Mouse (Mus musculus): Measurements from ENCODE around the gene Olfr97. TPM values are rescaled to one million over a fixed set of nuclear protein-coding genes. Genes with fewer than 3 reads are reported as not detected.

Olfr97 gene
- polyA plus RNA-seq, 1 experiment from 2014 or later, result not detected

DNA sequence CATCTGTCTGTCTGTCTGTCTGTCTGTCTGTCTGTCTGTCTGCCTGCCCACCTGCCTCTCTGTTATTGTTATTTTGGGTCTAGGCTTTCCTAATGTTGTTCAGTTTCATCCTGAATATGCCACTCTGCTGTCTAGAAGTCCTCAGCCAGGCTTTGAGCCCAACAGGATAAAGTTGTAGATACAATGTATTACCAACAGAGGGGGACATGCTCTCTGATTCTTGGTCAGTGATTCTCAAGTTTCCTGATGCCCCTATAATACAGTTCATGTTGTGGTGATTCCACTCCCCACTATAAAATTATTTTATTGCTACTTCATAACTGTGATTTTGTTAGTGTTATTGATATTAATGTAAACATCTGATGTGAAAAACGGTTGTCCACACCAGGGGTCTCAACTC, 15.3 kb downstream of the Olfr97 start:
- no peaks in the 10 kb centered on the region for H3K9me3 ChIP-seq
- ATAC-seq, result no peak
- no peak overlapping the region for H3K9ac ChIP-seq
- H3K4me3 ChIP-seq (replicated peaks), result no peak overlapping the region
- H3K36me3 ChIP-seq, result no peaks in the 10 kb centered on the region
- H3K27ac ChIP-seq, result no peak overlapping the region
- no peak overlapping the region for H3K4me2 ChIP-seq (replicated peaks)
- H3K4me1 ChIP-seq (replicated peaks), result no peaks in the 10 kb centered on the region
- no peaks in the 10 kb centered on the region for H3K27me3 ChIP-seq (replicated peaks)
- 27% methylated on average over 1 of the region's 1 CpGs for WGBS

DNA sequence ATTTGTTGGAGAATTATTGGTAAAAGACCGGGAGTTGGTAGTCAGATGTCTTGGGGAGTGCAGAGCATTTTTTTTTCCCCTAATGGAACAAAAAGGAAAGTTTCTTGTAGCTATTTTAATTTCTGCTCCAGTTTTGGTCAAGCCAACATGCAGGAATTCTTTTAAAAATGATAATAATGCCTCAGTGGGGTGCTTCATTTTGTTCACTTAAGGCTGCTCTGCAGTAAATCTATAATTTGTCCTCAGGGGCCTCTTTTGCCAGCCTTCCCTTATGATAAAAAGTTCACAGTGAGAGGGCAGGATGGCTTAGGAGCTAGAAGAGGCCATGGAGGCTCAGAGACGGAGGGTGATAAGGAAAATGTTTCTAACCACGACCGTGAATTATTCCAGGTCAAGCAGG, 17.3 kb downstream of the Olfr97 start, which contains the start of gene Olfr96:
Gene Olfr96, plus strand, starts transcription at position 301 of the 400 bp plus-strand sequence.
- Histone ChIP-seq H3K4me1 (replicated peaks) (no peaks in the 10 kb centered on the region), H3K27me3 (replicated peaks) (no peaks in the 10 kb centered on the region), H3K27ac (no peak within 1 kb of the TSS), H3K4me2 (replicated peaks) (no peak within 1 kb of the TSS), H3K4me3 (replicated peaks) (no peak within 1 kb of the TSS), H3K36me3 (no peaks in the 10 kb centered on the region), H3K9ac (no peak within 1 kb of the TSS), H3K9me3 (no peaks in the 10 kb centered on the region)
- ATAC-seq, result no peak
- WGBS, result 63% methylated on average over 4 of the region's 4 CpGs

DNA sequence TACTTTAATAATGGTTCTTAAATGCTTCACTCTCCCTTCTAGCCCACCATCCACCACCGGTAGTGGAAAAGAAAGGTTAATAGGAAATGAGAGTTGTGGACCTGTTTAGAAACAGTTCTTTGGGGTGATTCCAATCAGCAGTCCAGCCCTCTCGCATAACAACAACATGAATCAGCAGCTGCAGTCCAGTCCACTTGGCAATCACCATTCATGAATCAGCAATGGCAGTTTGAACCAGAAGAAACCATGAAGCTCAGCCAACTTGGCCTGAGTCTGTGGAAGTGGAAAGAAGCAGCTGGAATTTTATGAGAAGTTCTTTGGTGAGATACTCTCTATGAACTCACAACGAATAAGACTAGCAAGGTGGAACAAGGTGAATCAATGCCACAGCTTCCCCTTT, 18.6 kb downstream of the Olfr97 start:
- WGBS, result 77% methylated on average over 3 of the region's 3 CpGs
- no peak overlapping the region for H3K9ac ChIP-seq

GRCm38 (mm10) chr17:37213018-37213417, 24.1 kb downstream of the Olfr97 start, which contains the start of gene Olfr95:
Gene Olfr95, minus strand, starts transcription at chr17:37213118.
- H3K36me3 ChIP-seq, result no peaks in the 10 kb centered on the region
- H3K27ac ChIP-seq, result no peak within 1 kb of the TSS
- no peaks in the 10 kb centered on the region for H3K9me3 ChIP-seq
- H3K4me3 ChIP-seq (replicated peaks), result no peak within 1 kb of the TSS
- H3K27me3 ChIP-seq (replicated peaks), result peaks cover 12% of the 10 kb centered on the region
- WGBS, result 69% methylated on average over 3 of the region's 3 CpGs
- no peak within 1 kb of the TSS for H3K4me2 ChIP-seq (replicated peaks)
- no peak within 1 kb of the TSS for H3K9ac ChIP-seq
- ATAC-seq, result no peak
- H3K4me1 ChIP-seq (replicated peaks), result no peaks in the 10 kb centered on the region

More for the DNA sequence above, 18.6 kb downstream of the Olfr97 start:
- Histone ChIP-seq H3K4me2 (replicated peaks) (no peak overlapping the region), H3K27ac (no peak overlapping the region), H3K4me3 (replicated peaks) (no peak overlapping the region), H3K4me1 (replicated peaks) (no peaks in the 10 kb centered on the region), H3K36me3 (no peaks in the 10 kb centered on the region), H3K27me3 (replicated peaks) (no peaks in the 10 kb centered on the region), H3K9me3 (no peaks in the 10 kb centered on the region)
- no peak for ATAC-seq

DNA sequence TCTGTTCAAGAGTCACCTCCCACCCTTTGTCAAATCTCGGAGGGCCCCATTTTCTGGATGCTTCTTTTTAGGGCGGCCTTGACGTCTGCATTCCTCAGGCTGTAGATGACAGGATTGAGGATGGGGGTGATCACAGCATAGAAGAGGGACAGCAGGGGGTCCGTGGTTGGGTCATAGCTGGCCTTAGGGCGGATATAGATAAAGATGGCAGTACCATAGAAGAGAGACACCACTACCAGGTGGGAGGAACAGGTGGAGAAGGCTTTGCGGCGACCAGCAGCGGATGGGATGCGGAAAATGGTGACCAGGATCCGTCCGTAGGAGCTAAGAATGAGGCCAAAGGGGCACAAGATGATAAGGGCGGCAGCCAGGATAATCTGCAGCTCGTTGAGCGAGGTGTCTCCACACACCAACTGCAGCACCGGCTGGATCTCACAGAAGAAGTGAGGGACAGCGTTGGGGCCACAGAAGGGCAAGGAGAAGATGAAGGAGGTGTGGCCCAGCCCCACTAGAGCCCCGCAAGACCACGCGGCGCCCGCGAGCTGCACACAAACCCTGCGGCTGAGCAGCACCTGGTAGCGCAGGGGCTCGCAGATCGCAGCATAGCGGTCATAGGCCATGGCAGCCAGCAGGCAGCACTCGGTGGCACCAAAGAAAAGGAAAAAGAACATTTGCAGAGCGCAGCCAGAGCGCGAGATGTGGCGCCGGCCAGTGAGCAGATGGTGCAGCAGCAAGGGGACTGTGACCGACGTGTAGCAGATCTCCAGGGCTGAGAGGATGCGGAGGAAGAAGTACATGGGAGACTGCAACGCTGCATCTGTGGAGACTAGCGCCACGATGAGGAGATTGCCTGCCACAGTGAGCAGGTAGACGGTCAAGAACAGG, 26.0 kb downstream of the Olfr97 start:
- Histone ChIP-seq H3K27me3 (replicated peaks) (peaks cover 12% of the 10 kb centered on the region), H3K4me3 (replicated peaks) (peak overlapping the region; percentile 19), H3K4me1 (replicated peaks) (no peaks in the 10 kb centered on the region), H3K36me3 (no peaks in the 10 kb centered on the region), H3K27ac (no peak overlapping the region), H3K9ac (no peak overlapping the region), H3K4me2 (replicated peaks) (peak overlapping the region; percentile 57), H3K9me3 (no peaks in the 10 kb centered on the region)
- ATAC-seq, result no peak
- WGBS, result 15% methylated on average over 40 of the region's 40 CpGs

DNA sequence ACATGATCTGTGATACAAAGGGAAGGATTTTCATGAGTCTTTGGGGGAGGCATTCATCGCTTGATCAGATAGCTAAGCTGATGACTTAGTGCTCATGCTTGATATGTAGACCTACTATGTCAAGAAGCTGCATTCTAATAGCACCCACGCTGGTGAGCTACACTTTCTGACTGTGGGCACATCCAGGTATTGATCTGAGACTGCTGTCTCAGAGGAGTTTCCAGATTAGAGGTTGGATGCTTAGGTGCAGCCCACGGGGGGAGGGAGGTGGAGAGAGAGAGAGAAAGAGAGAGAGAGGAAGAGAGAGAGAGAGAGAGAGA, 33.3 kb downstream of the Olfr97 start:
- H3K27me3 ChIP-seq (replicated peaks), result 0 out of 2 replicates have a peak, but pooled peaks cover 2% of the 10 kb centered on the region
- no peak overlapping the region for H3K4me3 ChIP-seq (replicated peaks)
- H3K9me3 ChIP-seq, result no peaks in the 10 kb centered on the region
- H3K9ac ChIP-seq, result no peak overlapping the region
- WGBS, result 25% methylated on average over 3 of the region's 3 CpGs
- no peak overlapping the region for H3K4me2 ChIP-seq (replicated peaks)
- H3K4me1 ChIP-seq (replicated peaks), result no peaks in the 10 kb centered on the region
- H3K36me3 ChIP-seq, result no peaks in the 10 kb centered on the region
- no peak overlapping the region for H3K27ac ChIP-seq
- peak; percentile 59 for ATAC-seq

GRCm38 (mm10) chr17:37203206-37203916, 33.8 kb downstream of the Olfr97 start:
- Histone ChIP-seq H3K27ac (no peak overlapping the region), H3K9ac (no peak overlapping the region), H3K4me3 (replicated peaks) (no peak overlapping the region), H3K4me2 (replicated peaks) (no peak overlapping the region), H3K36me3 (no peaks in the 10 kb centered on the region), H3K4me1 (replicated peaks) (no peaks in the 10 kb centered on the region), H3K9me3 (no peaks in the 10 kb centered on the region), H3K27me3 (replicated peaks) (0 out of 2 replicates have a peak, but pooled peaks cover 2% of the 10 kb centered on the region)
- WGBS, result under 1% methylated on average over 4 of the region's 4 CpGs
- peak; percentile 89 for ATAC-seq

- Histone ChIP-seq H3K4me2 (replicated peaks) (no peak within 1 kb of the TSS), H3K36me3 (no peaks in the 10 kb centered on the region), H3K9ac (no peak within 1 kb of the TSS), H3K4me3 (replicated peaks) (no peak within 1 kb of the TSS), H3K4me1 (replicated peaks) (peaks cover 2% of the 10 kb centered on the region; the same call in 1 of the 2 replicates), H3K9me3 (no peaks in the 10 kb centered on the region), H3K27ac (no peak within 1 kb of the TSS), H3K27me3 (replicated peaks) (peaks cover 24% of the 10 kb centered on the region)
- ATAC-seq, result no peak
- 85% methylated on average over 2 of the region's 2 CpGs for WGBS
Observed at GRCm38 (mm10) chr17:37200894-37201293, 36.2 kb downstream of the Olfr97 start, which contains the start of gene Olfr94. Gene Olfr94, minus strand, starts transcription at chr17:37200994.

GRCm38 (mm10) chr17:37196845-37197724, 40.0 kb downstream of the Olfr97 start:
- peak; percentile 84 for ATAC-seq
- Histone ChIP-seq H3K4me3 (replicated peaks) (peak overlapping the region; percentile 54), H3K4me1 (replicated peaks) (peaks cover 2% of the 10 kb centered on the region; the same call in 1 of the 2 replicates), H3K4me2 (replicated peaks) (peak overlapping the region; percentile 99), H3K9me3 (no peaks in the 10 kb centered on the region), H3K27ac (no peak overlapping the region), H3K36me3 (no peaks in the 10 kb centered on the region), H3K9ac (peak overlapping the region; percentile 34; the same call in 1 of the 2 replicates), H3K27me3 (replicated peaks) (peaks cover 24% of the 10 kb centered on the region)
- 1% methylated on average over 77 of the region's 77 CpGs for WGBS

DNA sequence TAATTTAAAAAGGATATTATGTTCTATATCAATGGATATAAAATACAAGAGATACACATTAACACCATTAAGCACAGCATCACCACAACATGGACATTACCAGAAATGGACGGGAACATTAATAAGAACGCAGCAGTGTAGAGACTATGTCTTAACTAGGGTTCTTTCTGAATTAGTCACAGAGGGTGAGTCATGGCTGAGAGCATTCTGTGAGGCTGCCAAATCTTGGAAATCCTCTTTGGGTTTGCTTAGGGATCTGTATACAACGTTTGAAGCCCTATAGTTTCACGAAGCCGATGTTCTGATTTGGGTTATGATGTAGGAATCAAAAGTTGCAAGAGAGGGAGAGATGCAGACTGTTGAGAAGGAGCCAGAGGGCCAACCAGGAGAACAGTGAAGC, 42.3 kb downstream of the Olfr97 start:
- peaks cover 22% of the 10 kb centered on the region for H3K27me3 ChIP-seq (replicated peaks)
- no peak overlapping the region for H3K4me2 ChIP-seq (replicated peaks)
- ATAC-seq, result no peak
- H3K36me3 ChIP-seq, result no peaks in the 10 kb centered on the region
- no peak overlapping the region for H3K4me3 ChIP-seq (replicated peaks)
- no peak overlapping the region for H3K9ac ChIP-seq
- no peaks in the 10 kb centered on the region for H3K9me3 ChIP-seq
- peaks cover 2% of the 10 kb centered on the region; the same call in 1 of the 2 replicates for H3K4me1 ChIP-seq (replicated peaks)
- WGBS, result 82% methylated on average over 5 of the region's 5 CpGs
- no peak overlapping the region for H3K27ac ChIP-seq

GRCm38 (mm10) chr17:37193656-37194055, 43.5 kb downstream of the Olfr97 start, which contains the start of gene Ubd:
Gene Ubd, plus strand, starts transcription at chr17:37193892.
- Histone ChIP-seq H3K36me3 (no peaks in the 10 kb centered on the region), H3K4me1 (replicated peaks) (peaks cover 2% of the 10 kb centered on the region; the same call in 1 of the 2 replicates), H3K4me3 (replicated peaks) (no peak within 1 kb of the TSS), H3K9me3 (no peaks in the 10 kb centered on the region), H3K4me2 (replicated peaks) (no peak within 1 kb of the TSS), H3K9ac (no peak within 1 kb of the TSS), H3K27ac (no peak within 1 kb of the TSS), H3K27me3 (replicated peaks) (peaks cover 22% of the 10 kb centered on the region)
- WGBS, result 84% methylated on average over 2 of the region's 2 CpGs
- ATAC-seq, result no peak

Data from intestine, embryonic 15.5 days (tissue).